Mouse (Mus musculus) CH12.LX (cell line): ENCODE measurements at regions not wholly inside any gene's neighbourhood (a gene's known extent, or its start where the extent isn't known, plus 50 kb on each side); places are given as distances from the start of the nearest gene placed in this dataset.

ENCODE experiments used
- DNase-seq: peaks from one replicate; pipeline ENCODE4 v3.0.0-alpha.2; 2013; ENCODE audit errors: extremely low read depth
- H3K27ac ChIP-seq: 2 replicates; pipeline ENCODE4 v1.5.1; 2012; ENCODE audit warnings: low read depth, mild to moderate bottlenecking, control low read depth, moderate library complexity; ENCODE audit not compliant: insufficient read depth
- H3K27me3 ChIP-seq: replicated peaks from 2 replicates; pipeline ENCODE3; 2012; ENCODE audit warnings: inconsistent platforms
- H3K36me3 ChIP-seq, 2 experiments: replicated peaks in 1 of 2; 2 replicates each; pipeline versions ENCODE3 to v1.6.1; 2012; ENCODE audit warnings: inconsistent platforms in 1 of 2, low read length in 1 of 2, mild to moderate bottlenecking in 1 of 2, mixed read lengths in 1 of 2, moderate library complexity in 1 of 2; ENCODE audit not compliant: control insufficient read depth in 1 of 2, insufficient read depth in 1 of 2
- H3K4me1 ChIP-seq, 2 experiments: 2 replicates each; pipeline ENCODE4 v1.6.1; 2012; ENCODE audit warnings: inconsistent platforms in 1 of 2, moderate library complexity in 1 of 2; ENCODE audit not compliant: insufficient read depth in 2 of 2, control insufficient read depth in 1 of 2
- H3K4me2 ChIP-seq: 2 replicates; pipeline ENCODE4 v1.6.1; 2012; ENCODE audit warnings: low read depth, mild to moderate bottlenecking, control low read depth; ENCODE audit not compliant: poor library complexity, insufficient read depth, severe bottlenecking
- H3K4me3 ChIP-seq, 3 experiments: fragments of 150-350 bp in 1 of 3; sonication (generic) in 1 of 3; replicated peaks in 1 of 3; 2 replicates each; pipeline versions ENCODE3 to v1.5.1; 2011 to 2012; ENCODE audit warnings: low read depth in 2 of 3, low read length in 2 of 3, mild to moderate bottlenecking in 2 of 3, moderate library complexity in 2 of 3, control low read depth in 1 of 3, improper control_type of control experiment in 1 of 3, inconsistent platforms in 1 of 3, mixed read lengths in 1 of 3; ENCODE audit not compliant: poor library complexity in 1 of 3
- H3K79me2 ChIP-seq: replicated peaks from 2 replicates; pipeline ENCODE4 v1.6.1; 2012; ENCODE audit warnings: mild to moderate bottlenecking, moderate library complexity; ENCODE audit not compliant: control insufficient read depth, poor library complexity, insufficient read depth, severe bottlenecking; ENCODE audit errors: extremely low read depth
- H3K9ac ChIP-seq: 2 replicates; pipeline ENCODE4 v1.6.1; 2012; ENCODE audit warnings: low read depth, mild to moderate bottlenecking, control low read depth, moderate library complexity; ENCODE audit not compliant: insufficient read depth
- H3K9me3 ChIP-seq: replicated peaks from 2 replicates; pipeline ENCODE3; 2012; ENCODE audit warnings: low read length, inconsistent platforms, mixed read lengths
- BHLHE40 ChIP-seq: IDR thresholded peaks from 2 replicates; pipeline ENCODE4 v1.6.1; 2011; ENCODE audit warnings: mild to moderate bottlenecking, low read depth, low read length, improper control_type of control experiment
- CHD1 ChIP-seq: IDR thresholded peaks from 2 replicates; pipeline ENCODE4 v1.6.1; 2012; ENCODE audit warnings: low read depth, low read length, improper control_type of control experiment, inconsistent platforms
- EP300 ChIP-seq: IDR thresholded peaks from 2 replicates; pipeline ENCODE4 v1.6.1; 2011; ENCODE audit warnings: low read length, improper control_type of control experiment
- ETS1 ChIP-seq: conservative IDR thresholded peaks from 2 replicates; pipeline ENCODE4 v1.6.1; 2012; ENCODE audit warnings: low read depth, mild to moderate bottlenecking, inconsistent platforms, low read length, improper control_type of control experiment, moderate library complexity
- IRF4 ChIP-seq: IDR thresholded peaks from 2 replicates; pipeline ENCODE4 v1.6.1; 2014; ENCODE audit warnings: low read depth, mild to moderate bottlenecking, inconsistent platforms, low read length, improper control_type of control experiment
- JUND ChIP-seq: conservative IDR thresholded peaks from 2 replicates; pipeline ENCODE4 v1.6.1; 2011; ENCODE audit warnings: low read depth, low read length, improper control_type of control experiment
- MAX ChIP-seq: IDR thresholded peaks from 2 replicates; pipeline ENCODE4 v1.6.1; 2011; ENCODE audit warnings: low read length, improper control_type of control experiment
- MEF2A ChIP-seq: IDR thresholded peaks from 2 replicates; pipeline ENCODE4 v1.6.1; 2014; ENCODE audit warnings: low read depth, mild to moderate bottlenecking, inconsistent platforms, low read length, improper control_type of control experiment, borderline replicate concordance
- MYC ChIP-seq: IDR thresholded peaks from 2 replicates; pipeline ENCODE4 v1.6.1; 2011; ENCODE audit warnings: low read depth, mild to moderate bottlenecking, improper control_type of control experiment, low read length
- NRF1 ChIP-seq: IDR thresholded peaks from 2 replicates; pipeline ENCODE4 v1.6.1; 2014; ENCODE audit warnings: low read depth, mild to moderate bottlenecking, inconsistent platforms, low read length, improper control_type of control experiment, moderate library complexity
- POLR2A ChIP-seq: IDR thresholded peaks from 2 replicates; pipeline ENCODE4 v1.6.1; 2011; ENCODE audit warnings: low read depth, mild to moderate bottlenecking, improper control_type of control experiment, low read length
- SIN3A ChIP-seq: IDR thresholded peaks from 2 replicates; pipeline ENCODE4 v1.6.1; 2012; ENCODE audit warnings: low read length, improper control_type of control experiment, inconsistent platforms
- SMC3 ChIP-seq: IDR thresholded peaks from 2 replicates; pipeline ENCODE4 v1.6.1; 2011; ENCODE audit warnings: low read depth, low read length, improper control_type of control experiment
- TBP ChIP-seq: conservative IDR thresholded peaks from 2 replicates; pipeline ENCODE4 v1.6.1; 2011; ENCODE audit warnings: low read depth, low read length, improper control_type of control experiment
- UBTF ChIP-seq: IDR thresholded peaks from 2 replicates; pipeline ENCODE4 v1.6.1; 2012; ENCODE audit warnings: low read depth, mild to moderate bottlenecking, inconsistent platforms, low read length, improper control_type of control experiment, moderate library complexity
- USF2 ChIP-seq: conservative IDR thresholded peaks from 2 replicates; pipeline ENCODE4 v1.6.1; 2011; ENCODE audit warnings: low read depth, low read length, improper control_type of control experiment
- ZC3H11A ChIP-seq: IDR thresholded peaks from 2 replicates; pipeline ENCODE4 v1.6.1; 2012; ENCODE audit warnings: low read depth, mild to moderate bottlenecking, inconsistent platforms, low read length, improper control_type of control experiment
- ZKSCAN1 ChIP-seq: IDR thresholded peaks from 2 replicates; pipeline ENCODE4 v1.6.1; 2012; ENCODE audit warnings: low read depth, inconsistent platforms, low read length, improper control_type of control experiment, borderline replicate concordance
- dilution Hi-C: fragments of 300-500 bp; cut with MboI; formaldehyde crosslinking; loops from 2 replicates; pipeline ENCODE4 v1.14.3; 2020; ENCODE audit warnings: low sequenced_read_pairs; ENCODE audit not compliant: extremely low pct_unique_long_range_greater_than_20kb, extremely low pct_ligation_motif_present
- in situ Hi-C: fragments of 300-500 bp; cut with MboI; formaldehyde crosslinking; loops from 3 replicates; pipeline ENCODE4 v1.14.3; 2019; ENCODE audit warnings: low sequenced_read_pairs, low pct_ligation_motif_present, low pct_unique_long_range_greater_than_20kb, mixed read lengths

DNA sequence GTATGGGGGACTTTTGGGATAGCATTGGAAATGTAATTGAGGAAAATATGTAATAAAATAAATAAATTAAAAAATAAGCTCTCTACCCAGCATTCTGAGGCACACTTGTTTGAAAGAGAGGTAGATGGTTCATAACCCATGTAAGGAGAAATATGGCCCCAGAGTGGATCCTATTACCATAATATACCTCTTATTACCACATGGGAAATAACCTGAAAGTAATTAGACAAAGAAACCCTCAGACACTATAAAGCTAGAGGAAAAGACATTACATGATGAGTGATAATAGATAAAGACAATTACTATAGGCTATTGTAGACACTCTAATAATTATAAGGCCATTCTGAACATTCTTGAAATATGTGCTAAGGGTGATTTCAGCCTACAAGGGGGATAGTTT, 2444.8 kb upstream of the Gm12353 start:
- Histone ChIP-seq H3K27ac (no peak overlapping the region), H3K9me3 (no peaks in the 10 kb centered on the region), H3K27me3 (no peaks in the 10 kb centered on the region), H3K4me1 (peaks cover 0 to 5% of the 10 kb centered on the region in 2 experiments; a peak in 2 of 4 replicates), H3K9ac (no peak overlapping the region), H3K36me3 (no peaks in the 10 kb centered on the region), H3K4me3 (no peak overlapping the region), H3K4me2 (no peak overlapping the region), H3K79me2 (no peaks in the 10 kb centered on the region)
- in situ Hi-C loops, result no loop called here
- TF ChIP-seq CHD1 (no peak), NRF1 (no peak), BHLHE40 (no peak), MAX (no peak), EP300 (no peak)
- no peak for DNase-seq
- dilution Hi-C loops, result no loop called here

DNA sequence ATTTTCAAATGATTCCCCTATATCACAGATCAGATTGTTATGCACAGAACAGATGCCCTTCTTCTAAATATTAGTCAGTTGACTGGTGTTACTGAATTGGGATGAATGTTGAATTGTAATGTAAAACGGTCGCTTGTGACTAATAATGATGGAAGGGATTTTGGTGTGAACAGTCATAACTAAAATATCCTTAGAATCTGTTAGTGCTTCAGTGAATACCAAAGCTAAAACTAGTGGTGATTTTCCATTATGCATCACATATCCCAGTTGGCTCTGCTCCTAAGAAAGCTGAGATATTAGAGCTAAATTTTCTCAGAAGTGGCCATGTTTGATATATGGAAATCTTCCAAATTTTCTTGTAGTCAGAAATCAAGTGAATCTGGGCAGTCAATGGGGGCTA, 2441.7 kb upstream of the Gm12353 start:
- no peak overlapping the region for H3K4me3 ChIP-seq
- H3K27ac ChIP-seq, result no peak overlapping the region
- H3K36me3 ChIP-seq, result no peaks in the 10 kb centered on the region
- H3K4me2 ChIP-seq, result no peak overlapping the region
- no peaks in the 10 kb centered on the region for H3K4me1 ChIP-seq
- TF ChIP-seq ZKSCAN1 (no peak), JUND (no peak), IRF4 (no peak), UBTF (no peak), ETS1 (no peak), MAX (no peak), SIN3A (no peak), MEF2A (no peak), MYC (no peak), USF2 (no peak), ZC3H11A (no peak), SMC3 (no peak), POLR2A (no peak), TBP (no peak)
- dilution Hi-C loops (no loop called here), in situ Hi-C loops (no loop called here)
- no peaks in the 10 kb centered on the region for H3K9me3 ChIP-seq
- no peak for DNase-seq
- no peak overlapping the region for H3K9ac ChIP-seq
- no peaks in the 10 kb centered on the region for H3K27me3 ChIP-seq
- no peaks in the 10 kb centered on the region for H3K79me2 ChIP-seq
